Mouse (Mus musculus) adrenal gland, postnatal 25 days (tissue): ENCODE measurements at regions not wholly inside any gene's neighbourhood (a gene's known extent, or its start where the extent isn't known, plus 50 kb on each side); places are given as distances from the start of the nearest gene placed in this dataset.

ENCODE experiments used
- DNase-seq: peaks from one replicate; pipeline ENCODE4 v3.0.0; 2021; ENCODE audit warnings: mixed read lengths

- no peak for DNase-seq
Measured at GRCm38 (mm10) chr7:72027006-72027405, 279.4 kb downstream of the Mctp2 start.

- no peak for DNase-seq
Measured at GRCm38 (mm10) chr7:72009115-72009514, 297.3 kb downstream of the Mctp2 start.

DNA sequence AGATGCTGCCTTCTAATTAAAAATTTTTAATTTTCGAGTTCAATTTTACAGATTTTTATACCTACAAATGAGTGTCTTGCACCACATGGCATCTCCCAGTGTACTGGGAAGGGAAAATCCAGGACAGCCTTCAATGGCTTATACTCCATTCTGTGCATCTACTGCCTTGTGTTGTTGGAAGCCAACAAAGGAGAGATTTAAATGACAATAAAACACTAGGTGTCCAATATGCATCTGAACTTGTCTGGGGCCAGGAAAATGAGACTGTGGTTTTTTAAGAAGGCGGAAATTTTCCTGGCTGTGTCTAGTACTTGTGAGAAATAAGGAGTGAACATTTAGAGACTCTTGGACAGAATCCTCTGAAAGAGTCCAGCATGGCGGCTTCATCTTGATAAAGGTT, 302.1 kb downstream of the Mctp2 start:
- no peak for DNase-seq

DNA sequence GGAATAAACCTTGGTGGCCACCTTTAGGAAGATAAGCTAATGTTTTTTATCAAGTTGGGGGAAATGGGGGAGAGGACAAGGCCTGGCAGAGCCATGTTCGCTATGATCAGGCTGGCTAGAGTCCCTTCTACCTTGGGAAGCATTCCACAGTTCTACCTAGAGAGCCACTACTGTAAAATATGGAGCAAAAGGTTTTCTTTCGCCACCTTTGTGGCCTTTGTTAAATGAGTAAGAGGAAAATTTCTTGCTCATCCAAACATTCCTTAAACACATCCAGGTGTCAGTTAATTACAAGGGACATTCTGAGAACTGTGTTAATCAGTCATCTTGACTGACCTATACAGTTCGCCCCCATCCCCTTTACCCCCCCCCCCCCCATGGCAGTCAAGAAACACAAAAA, 313.9 kb downstream of the Mctp2 start:
- DNase-seq = no peak

GRCm38 (mm10) chr7:71991835-71992234, 314.6 kb downstream of the Mctp2 start:
- no peak for DNase-seq

DNA sequence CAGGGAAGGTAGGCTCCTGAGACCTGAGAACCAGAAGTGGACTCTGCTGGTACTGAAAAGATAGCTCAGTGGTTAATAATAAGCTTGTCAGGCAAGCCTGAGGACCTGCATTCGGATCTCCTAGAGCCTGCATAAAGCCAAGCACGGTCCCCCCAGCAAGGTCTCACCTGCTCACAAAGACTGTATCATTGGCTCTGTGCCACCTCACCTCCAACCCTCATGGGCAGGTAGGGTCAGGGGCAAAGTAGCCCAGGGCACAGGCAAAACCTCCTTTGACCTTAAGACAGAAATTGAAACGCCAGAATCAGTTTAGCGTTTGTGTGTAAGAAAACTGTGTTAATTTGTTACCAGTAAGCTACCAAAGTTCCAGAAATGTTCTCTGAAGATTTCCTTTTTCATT, 315.2 kb downstream of the Mctp2 start:
- no peak for DNase-seq

DNA sequence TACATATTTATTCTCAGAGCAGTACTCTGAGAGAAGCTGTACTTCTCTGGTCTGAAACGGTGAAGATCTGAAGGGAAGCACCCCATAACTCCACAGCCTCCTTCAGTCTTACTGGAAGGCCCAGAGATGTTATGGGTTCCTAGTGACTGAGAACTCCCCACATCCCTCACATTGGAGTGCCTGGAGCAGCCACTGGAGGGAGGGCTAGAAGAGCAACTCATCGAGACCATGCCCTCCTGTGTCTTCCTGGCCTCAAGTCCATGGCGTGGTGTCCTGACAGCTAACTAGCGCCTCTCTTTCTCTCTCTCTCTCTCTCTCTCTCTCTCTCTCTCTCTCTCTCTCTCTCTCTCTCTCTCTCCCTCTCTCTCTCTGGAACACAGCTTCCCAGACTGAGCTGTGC, 340.4 kb downstream of the Mctp2 start:
- DNase-seq = no peak

DNA sequence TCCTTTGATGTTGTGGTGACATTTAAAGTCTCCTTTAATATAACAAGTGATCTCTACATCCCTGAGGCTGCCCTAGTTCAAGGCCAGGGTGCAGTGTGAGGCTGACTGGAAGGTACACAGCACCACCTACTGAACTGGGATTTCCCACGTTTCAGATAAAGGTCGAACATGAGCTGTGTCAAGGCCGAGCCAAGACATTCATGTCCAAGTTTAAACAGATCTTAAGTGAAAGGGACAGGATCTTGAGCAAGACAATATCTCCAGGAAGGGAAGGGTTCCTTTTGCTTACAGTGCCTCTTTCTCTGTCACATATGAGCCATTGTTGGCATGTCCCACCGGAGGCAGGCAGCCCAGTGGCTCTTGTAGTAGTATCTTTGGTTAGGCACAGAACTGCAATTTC, 343.0 kb downstream of the Mctp2 start:
- DNase-seq = peak; percentile 11

GRCm38 (mm10) chr7:71962851-71963250, 343.6 kb downstream of the Mctp2 start:
- DNase-seq = no peak

- peak; percentile 43 for DNase-seq
Measured at GRCm38 (mm10) chr7:71960453-71961230, 345.8 kb downstream of the Mctp2 start.

- DNase-seq = no peak
Measured at GRCm38 (mm10) chr7:71946548-71946947, 359.9 kb downstream of the Mctp2 start.

DNA sequence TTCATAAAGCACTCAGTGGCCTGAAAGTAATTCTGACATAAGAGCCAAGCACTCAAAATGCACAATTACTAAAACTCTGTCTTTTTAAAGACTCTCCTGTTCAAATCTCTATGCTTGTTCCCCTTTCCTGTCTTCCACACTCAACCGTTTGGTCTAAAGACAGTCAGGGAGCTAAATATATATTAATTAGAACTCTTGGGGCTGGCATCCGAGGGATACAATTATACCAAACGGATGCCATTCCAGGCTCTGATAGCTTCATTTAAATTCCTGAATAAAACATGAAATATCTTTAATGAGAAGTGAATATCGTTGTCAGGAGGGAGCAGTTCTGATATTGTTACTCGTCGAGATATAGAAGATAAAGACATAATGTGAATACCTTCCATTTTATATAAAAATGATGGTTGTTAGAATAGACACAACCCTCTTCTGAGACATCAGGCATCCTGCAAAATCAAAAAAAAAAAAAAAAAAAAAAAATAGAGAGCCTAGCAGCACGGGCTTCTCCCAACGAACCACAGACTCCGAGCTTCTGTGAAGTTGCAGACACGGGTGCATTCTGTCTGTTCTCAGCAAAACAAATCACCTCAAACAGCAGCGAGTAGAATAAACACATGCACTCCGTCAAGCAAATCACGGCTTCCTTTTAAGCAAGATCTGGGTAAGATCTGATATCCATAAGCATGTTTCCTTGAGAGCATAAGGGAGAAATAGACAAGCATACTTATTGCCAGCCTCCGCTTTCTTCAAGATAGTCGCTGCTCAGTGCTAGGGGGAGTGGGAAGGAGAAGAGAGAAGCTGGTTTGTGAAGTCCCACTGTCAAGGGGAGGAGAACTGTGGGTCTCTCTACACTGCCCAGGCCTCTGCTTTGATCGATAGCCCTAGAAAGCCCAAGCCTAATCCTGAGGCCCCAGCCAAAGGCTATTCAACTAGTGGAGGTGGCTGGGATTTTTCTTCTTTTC, 363.0 kb downstream of the Mctp2 start:
- no peak for DNase-seq

DNA sequence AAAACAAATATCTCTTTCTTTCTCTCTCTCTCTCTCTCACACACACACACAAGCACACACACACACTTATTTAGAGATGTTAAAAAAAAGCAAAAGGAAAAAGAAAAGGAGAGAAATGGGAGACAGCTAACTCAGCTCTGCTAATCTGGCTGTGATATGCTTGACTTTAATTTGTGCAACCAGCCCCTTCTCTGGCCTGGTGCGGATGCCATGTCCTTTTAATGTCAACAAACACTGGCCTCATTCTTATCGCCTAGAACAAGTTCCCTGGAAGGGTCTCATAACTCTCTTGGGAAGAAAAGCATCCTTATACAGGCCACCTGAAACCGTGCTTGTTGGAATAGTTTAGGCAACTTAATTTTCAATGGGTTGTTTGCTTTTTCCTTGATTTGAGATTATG, 368.7 kb downstream of the Mctp2 start:
- no peak for DNase-seq

GRCm38 (mm10) chr7:71936690-71937089, 369.7 kb downstream of the Mctp2 start:
- DNase-seq = peak; percentile 3
